Mouse (Mus musculus) c-Kit-negative CD71-positive TER-119-positive erythroid progenitor cells, embryonic 14.5 days (primary cell): ENCODE results near the gene Fam171a1.

ENCODE experiments used
- DNase-seq: peaks from one replicate; pipeline ENCODE4 v3.0.0-alpha.2; 2013; ENCODE audit warnings: low read depth, low spot score

Fam171a1 gene

GRCm38 (mm10) chr2:3267879-3268278, 153.9 kb downstream of the Fam171a1 start:
- no peak for DNase-seq

- no peak for DNase-seq
These were observed 159.3 kb downstream of the Fam171a1 start for GRCm38 (mm10) chr2:3273349-3273748.

GRCm38 (mm10) chr2:3276106-3276505, 162.1 kb downstream of the Fam171a1 start:
- DNase-seq = no peak
